In genomic region chr11:70055618-70056214, GRCm38 (mm10) we compare ENCODE assay signal across 9 mouse cellular contexts. TPM values are rescaled to one million over a fixed set of nuclear protein-coding genes. Genes with fewer than 3 reads are reported as not detected.
DNase-seq lines count a peak whose midpoint lies in the region; ATAC-seq and TF ChIP-seq lines count a peak whose summit lies in the region.
"Had no signal": no experiment of that assay in that cellular context is flagged by ENCODE, and none has a peak within 500 bp of the region (broad histone marks: within the 10 kb centered on the region; RNA-seq: fewer than 3 reads in every experiment).

No protein-coding gene starts in this region.

- H3K4me2 ChIP-seq in intestine, embryonic 15.5 days (replicated peaks), result peak overlapping the region; percentile 31; the same call in 1 of the 2 replicates
- peak overlapping the region; percentile 12; the same call in 1 of the 2 replicates for H3K4me2 ChIP-seq in limb, embryonic 15.5 days
- H3K4me2 ChIP-seq in midbrain, postnatal 0 days (ENCODE audit: low read depth, low read length, poor library complexity, severe bottlenecking), result peak overlapping the region; percentile 26; the same call in 1 of the 2 replicates
- peak overlapping the region; percentile 22; the same call in 1 of the 2 replicates for H3K4me2 ChIP-seq in stomach, embryonic 14.5 days (replicated peaks; ENCODE audit: low read depth, low read length)

- no peak overlapping the region for H3K27ac ChIP-seq in cortical plate, adult 2 months (ENCODE audit: insufficient read depth, low read length)
- no peak overlapping the region for H3K27ac ChIP-seq in intestine, embryonic 15.5 days
- no peak overlapping the region for H3K27ac ChIP-seq in limb, embryonic 15.5 days
- H3K27ac ChIP-seq in midbrain, postnatal 0 days (ENCODE audit: low read depth, low read length), result no peak overlapping the region
- H3K27ac ChIP-seq in stomach, embryonic 14.5 days (ENCODE audit: low read length), result no peak overlapping the region

- peak; percentile 92 for TF ChIP-seq CTCF in cortical plate, adult 2 months (IDR thresholded peaks at IDR 0.05; ENCODE audit: extremely low read depth, insufficient read depth, low read length)
- peak; percentile 94 for TF ChIP-seq CTCF in midbrain, postnatal 0 days (IDR thresholded peaks at IDR 0.05)

- no peaks in the 10 kb centered on the region for H3K36me3 ChIP-seq in intestine, embryonic 15.5 days
- no peaks in the 10 kb centered on the region for H3K36me3 ChIP-seq in limb, embryonic 15.5 days
- no peaks in the 10 kb centered on the region for H3K36me3 ChIP-seq in midbrain, postnatal 0 days (ENCODE audit: insufficient read depth, low read length)
- no peaks in the 10 kb centered on the region for H3K36me3 ChIP-seq in stomach, embryonic 14.5 days (ENCODE audit: control insufficient read depth, insufficient read depth, low read length)

- no peaks in the 10 kb centered on the region for H3K27me3 ChIP-seq in intestine, embryonic 15.5 days (replicated peaks)
- 0 out of 2 replicates have a peak, but pooled peaks cover 8% of the 10 kb centered on the region for H3K27me3 ChIP-seq in limb, embryonic 15.5 days
- no peaks in the 10 kb centered on the region for H3K27me3 ChIP-seq in midbrain, postnatal 0 days (ENCODE audit: insufficient read depth, low read length)
- 0 out of 2 replicates have a peak, but pooled peaks cover 2% of the 10 kb centered on the region for H3K27me3 ChIP-seq in stomach, embryonic 14.5 days (ENCODE audit: control insufficient read depth, insufficient read depth, low read length)

- no peaks in the 10 kb centered on the region for H3K9me3 ChIP-seq in intestine, embryonic 15.5 days
- no peaks in the 10 kb centered on the region for H3K9me3 ChIP-seq in limb, embryonic 15.5 days
- no peaks in the 10 kb centered on the region for H3K9me3 ChIP-seq in midbrain, postnatal 0 days (ENCODE audit: low read length)
- H3K9me3 ChIP-seq in stomach, embryonic 14.5 days (ENCODE audit: control insufficient read depth, low read depth, low read length), result no peaks in the 10 kb centered on the region

- no peak overlapping the region for H3K9ac ChIP-seq in intestine, embryonic 15.5 days
- no peak overlapping the region for H3K9ac ChIP-seq in limb, embryonic 15.5 days
- no peak overlapping the region for H3K9ac ChIP-seq in midbrain, postnatal 0 days (replicated peaks; ENCODE audit: low read length, poor library complexity, severe bottlenecking)
- H3K9ac ChIP-seq in stomach, embryonic 14.5 days (replicated peaks; ENCODE audit: low read depth, low read length), result no peak overlapping the region

- 21% methylated on average over 18 of the region's 18 CpGs for WGBS in intestine, embryonic 15.5 days
- 26% methylated on average over 18 of the region's 18 CpGs for WGBS in limb, embryonic 15.5 days
- WGBS in midbrain, postnatal 0 days, result 22% methylated on average over 18 of the region's 18 CpGs
- WGBS in stomach, embryonic 14.5 days, result 22% methylated on average over 18 of the region's 18 CpGs

- no peak overlapping the region for H3K4me3 ChIP-seq in cortical plate, adult 2 months (ENCODE audit: insufficient read depth, low read length)
- H3K4me3 ChIP-seq in intestine, embryonic 15.5 days (replicated peaks), result no peak overlapping the region
- H3K4me3 ChIP-seq in limb, embryonic 15.5 days, result no peak overlapping the region
- H3K4me3 ChIP-seq in midbrain, postnatal 0 days (ENCODE audit: low read depth, low read length), result no peak overlapping the region
- H3K4me3 ChIP-seq in stomach, embryonic 14.5 days (ENCODE audit: low read depth, low read length), result no peak overlapping the region
- H3K4me3 ChIP-seq: erythroblast, embryonic 14.5 days had no signal

- no peak for TF ChIP-seq POLR2A in cortical plate, adult 2 months (IDR thresholded peaks at IDR 0.05; ENCODE audit: extremely low read depth, insufficient read depth, low read length)

- peak; percentile 43 to 57 for DNase-seq in urinary bladder, adult 18-20 months (ENCODE audit: low spot score in 2 of 2)
- no peak for DNase-seq in urinary bladder, postnatal 10 days (ENCODE audit: low spot score)
- peak; percentile 47 to 74 for DNase-seq in gastrocnemius, postnatal 4 days (ENCODE audit: low spot score in 2 of 2)
- DNase-seq in midbrain, postnatal 0 days (ENCODE audit: low spot score), result peak; percentile 66

- H3K4me1 ChIP-seq in cortical plate, adult 2 months (ENCODE audit: control insufficient read depth, insufficient read depth, low read length), result no peaks in the 10 kb centered on the region
- H3K4me1 ChIP-seq in intestine, embryonic 15.5 days (replicated peaks), result peaks cover 19% of the 10 kb centered on the region; the same call in 1 of the 2 replicates
- H3K4me1 ChIP-seq in limb, embryonic 15.5 days, result peaks cover 11% of the 10 kb centered on the region
- H3K4me1 ChIP-seq in midbrain, postnatal 0 days (ENCODE audit: insufficient read depth, low read length), result no peaks in the 10 kb centered on the region
- H3K4me1 ChIP-seq in stomach, embryonic 14.5 days (ENCODE audit: control insufficient read depth, insufficient read depth, low read length), result peaks cover 11% of the 10 kb centered on the region; the same call in 1 of the 2 replicates

- peak; percentile 58; the same call in 1 of the 2 replicates for ATAC-seq in intestine, embryonic 15.5 days
- no peak for ATAC-seq in limb, embryonic 15.5 days (ENCODE audit: insufficient number of reproducible peaks, low FRiP score, low TSS enrichment, low read depth)
- peak; percentile 59; the same call in 1 of the 2 replicates for ATAC-seq in midbrain, postnatal 0 days (ENCODE audit: low FRiP score)
- peak; percentile 39; the same call in 1 of the 2 replicates for ATAC-seq in stomach, embryonic 14.5 days (ENCODE audit: insufficient number of reproducible peaks, insufficient read depth, low FRiP score, low read depth)

RNA-seq across cellular contexts. Expression of gene Asgr1, which starts 1.8 kb away (rescaled TPM):
- 2.3 and 3.5 TPM in 2 replicates for polyA plus RNA-seq in cortical plate, adult 2 months (2012; rRNA removed)
- under 1 TPM in 1 of 2 experiments, not detected in 1; 0.62 TPM for total RNA-seq in gastrocnemius, postnatal 4 days (2021)
- 0.19 and 0.56 TPM in 2 replicates for polyA plus RNA-seq in intestine, embryonic 15.5 days (2015; fragmentation: Nextera tagmentation; extraction: Ambion mirVana)
- 0.93 and 1.1 TPM in 2 replicates for polyA plus RNA-seq in limb, embryonic 15.5 days (2015; fragmentation: Nextera tagmentation; extraction: Ambion mirVana)
- 1.2 and 7.2 TPM in 2 replicates for total RNA-seq in midbrain, postnatal 0 days (2014; rRNA removed)
- 4.1 and 4.5 TPM in 2 replicates for polyA plus RNA-seq in midbrain, postnatal 0 days (2015; fragmentation: Nextera tagmentation; extraction: Ambion mirVana)
- not detected in 2 replicates for polyA plus RNA-seq in stomach, embryonic 14.5 days (2014; fragmentation: Nextera tagmentation; extraction: Ambion mirVana)
- polyA plus RNA-seq: erythroblast, embryonic 14.5 days had no signal

RNA-seq across cellular contexts. Expression of gene Asgr2, which starts 36.7 kb away (rescaled TPM):
- 0.23 TPM in 2 replicates for polyA plus RNA-seq in cortical plate, adult 2 months (2012; rRNA removed)
- under 1 TPM in 1 of 2 experiments, not detected in 1; 0.62 TPM for total RNA-seq in gastrocnemius, postnatal 4 days (2021)
- 0.21 and 0.43 TPM in 2 replicates for polyA plus RNA-seq in intestine, embryonic 15.5 days (2015; fragmentation: Nextera tagmentation; extraction: Ambion mirVana)
- polyA plus RNA-seq in limb, embryonic 15.5 days (2015; fragmentation: Nextera tagmentation; extraction: Ambion mirVana), result 0.54 and 0.83 TPM in 2 replicates
- total RNA-seq in midbrain, postnatal 0 days (2014; rRNA removed), result not detected in 2 replicates
- not detected in 2 replicates for polyA plus RNA-seq in midbrain, postnatal 0 days (2015; fragmentation: Nextera tagmentation; extraction: Ambion mirVana)
- 0.54 TPM in 1 of 2 replicates, not detected in the other for polyA plus RNA-seq in stomach, embryonic 14.5 days (2014; fragmentation: Nextera tagmentation; extraction: Ambion mirVana)
- polyA plus RNA-seq: erythroblast, embryonic 14.5 days had no signal

RNA-seq across cellular contexts. Expression of gene Dlg4, which starts 39.0 kb away (rescaled TPM):
- polyA plus RNA-seq in cortical plate, adult 2 months (2012; rRNA removed), result 816 and 828 TPM in 2 replicates
- total RNA-seq in gastrocnemius, postnatal 4 days (2021), result 10 to 100 TPM; 23.9 to 33.8 TPM
- 7.2 and 8.5 TPM in 2 replicates for polyA plus RNA-seq in intestine, embryonic 15.5 days (2015; fragmentation: Nextera tagmentation; extraction: Ambion mirVana)
- polyA plus RNA-seq in limb, embryonic 15.5 days (2015; fragmentation: Nextera tagmentation; extraction: Ambion mirVana), result 9.6 and 10.7 TPM in 2 replicates
- 256 and 269 TPM in 2 replicates for total RNA-seq in midbrain, postnatal 0 days (2014; rRNA removed)
- 16.1 and 18.1 TPM in 2 replicates for polyA plus RNA-seq in midbrain, postnatal 0 days (2015; fragmentation: Nextera tagmentation; extraction: Ambion mirVana)
- polyA plus RNA-seq in stomach, embryonic 14.5 days (2014; fragmentation: Nextera tagmentation; extraction: Ambion mirVana), result 12.4 and 13.8 TPM in 2 replicates

RNA-seq across cellular contexts. Expression of gene Acadvl, which starts 40.5 kb away (rescaled TPM):
- 66.5 and 71.6 TPM in 2 replicates for polyA plus RNA-seq in cortical plate, adult 2 months (2012; rRNA removed)
- 100 to 1,000 TPM; 233 to 241 TPM for total RNA-seq in gastrocnemius, postnatal 4 days (2021)
- polyA plus RNA-seq in intestine, embryonic 15.5 days (2015; fragmentation: Nextera tagmentation; extraction: Ambion mirVana), result 114 and 128 TPM in 2 replicates
- polyA plus RNA-seq in limb, embryonic 15.5 days (2015; fragmentation: Nextera tagmentation; extraction: Ambion mirVana), result 92.2 and 100 TPM in 2 replicates
- 35.9 and 42.7 TPM in 2 replicates for total RNA-seq in midbrain, postnatal 0 days (2014; rRNA removed)
- 62.1 and 64.2 TPM in 2 replicates for polyA plus RNA-seq in midbrain, postnatal 0 days (2015; fragmentation: Nextera tagmentation; extraction: Ambion mirVana)
- polyA plus RNA-seq in stomach, embryonic 14.5 days (2014; fragmentation: Nextera tagmentation; extraction: Ambion mirVana), result 61.3 and 62.7 TPM in 2 replicates

RNA-seq across cellular contexts. Expression of gene Dvl2, which starts 55.3 kb away (rescaled TPM):
- 26.9 and 30.4 TPM in 2 replicates for polyA plus RNA-seq in cortical plate, adult 2 months (2012; rRNA removed)
- 10 to 100 TPM; 19.1 to 22.8 TPM for total RNA-seq in gastrocnemius, postnatal 4 days (2021)
- 30.5 and 31.8 TPM in 2 replicates for polyA plus RNA-seq in intestine, embryonic 15.5 days (2015; fragmentation: Nextera tagmentation; extraction: Ambion mirVana)
- polyA plus RNA-seq in limb, embryonic 15.5 days (2015; fragmentation: Nextera tagmentation; extraction: Ambion mirVana), result 42.2 and 43.1 TPM in 2 replicates
- total RNA-seq in midbrain, postnatal 0 days (2014; rRNA removed), result 31.5 and 33.3 TPM in 2 replicates
- polyA plus RNA-seq in midbrain, postnatal 0 days (2015; fragmentation: Nextera tagmentation; extraction: Ambion mirVana), result 19.0 and 20.0 TPM in 2 replicates
- polyA plus RNA-seq in stomach, embryonic 14.5 days (2014; fragmentation: Nextera tagmentation; extraction: Ambion mirVana), result 29.0 and 29.9 TPM in 2 replicates

Comparison
In these comparisons a context has a peak if more than half of its experiments do, and no peak if none do; other contexts are left out.
1. RNA of gene Dlg4, which starts 39.0 kb away (polyA plus RNA-seq): 816 to 828 TPM in cortical plate, adult 2 months; 16.1 to 18.1 TPM in midbrain, postnatal 0 days, 12.4 to 13.8 TPM in stomach, embryonic 14.5 days, 9.6 to 10.7 TPM in limb, embryonic 15.5 days and 7.2 to 8.5 TPM in intestine, embryonic 15.5 days; every median in the first group is over 10 times any median in the second.
2. Peak in every context shown above with its lines, with median percentiles within 50 percentile points of each other: H3K4me2 ChIP-seq.